In genomic region chr9:120029880-120030279, GRCm38 (mm10) we compare ENCODE assay signal across 17 mouse cellular contexts. TPM values are rescaled to one million over a fixed set of nuclear protein-coding genes. Genes with fewer than 3 reads are reported as not detected.
"Had no signal": no experiment of that assay in that cellular context is flagged by ENCODE, and none has a peak within 500 bp of the region (broad histone marks: within the 10 kb centered on the region; RNA-seq: fewer than 3 reads in every experiment).

No protein-coding gene starts in this region.

- H3K9me3 ChIP-seq: lung, embryonic 15.5 days; midbrain, embryonic 10.5 days; midbrain, embryonic 12.5 days; neural tube, embryonic 13.5 days; neural tube, embryonic 15.5 days; stomach, embryonic 15.5 days had no signal

- ATAC-seq: liver, postnatal 0 days; lung, postnatal 0 days; midbrain, embryonic 16.5 days had no signal

- H3K4me3 ChIP-seq: lung, embryonic 15.5 days; midbrain, embryonic 10.5 days; midbrain, embryonic 12.5 days; neural tube, embryonic 13.5 days; neural tube, embryonic 15.5 days; stomach, embryonic 15.5 days had no signal

- H3K27me3 ChIP-seq: lung, embryonic 15.5 days; neural tube, embryonic 13.5 days; neural tube, embryonic 15.5 days; stomach, embryonic 15.5 days had no signal

- H3K4me1 ChIP-seq: midbrain, embryonic 12.5 days had no signal

- DNase-seq: liver, postnatal 0 days; lung, adult 2 months; lung, postnatal 14 days; lung, postnatal 4 days; midbrain, embryonic 14.5 days; right cerebral cortex, postnatal 14 days had no signal

- H3K27ac ChIP-seq: lung, embryonic 15.5 days; midbrain, embryonic 10.5 days; midbrain, embryonic 12.5 days; neural tube, embryonic 13.5 days; neural tube, embryonic 15.5 days; stomach, embryonic 15.5 days; stomach, postnatal 0 days had no signal

- H3K4me2 ChIP-seq: lung, embryonic 15.5 days; midbrain, embryonic 12.5 days; neural tube, embryonic 13.5 days; neural tube, embryonic 15.5 days; stomach, embryonic 15.5 days had no signal

- H3K9ac ChIP-seq: liver, postnatal 0 days; lung, embryonic 15.5 days; midbrain, embryonic 12.5 days; neural tube, embryonic 13.5 days; neural tube, embryonic 15.5 days; stomach, embryonic 15.5 days had no signal

- H3K36me3 ChIP-seq: lung, embryonic 15.5 days; midbrain, embryonic 10.5 days; midbrain, embryonic 12.5 days; neural tube, embryonic 13.5 days; neural tube, embryonic 15.5 days; stomach, embryonic 15.5 days had no signal

RNA-seq across cellular contexts. Expression of gene Xirp1, which starts 6.5 kb away (rescaled TPM):
- total RNA-seq: megakaryocyte, adult 5-6 weeks; megakaryocyte-erythroid progenitor cell, adult 5-6 weeks had no signal
- polyA plus RNA-seq: midbrain, embryonic 10.5 days; midbrain, embryonic 12.5 days; midbrain, embryonic 14.5 days; midbrain, embryonic 16.5 days had no signal
